Comparison of ENCODE assay signal across 13 mouse cellular contexts in the genomic region with DNA sequence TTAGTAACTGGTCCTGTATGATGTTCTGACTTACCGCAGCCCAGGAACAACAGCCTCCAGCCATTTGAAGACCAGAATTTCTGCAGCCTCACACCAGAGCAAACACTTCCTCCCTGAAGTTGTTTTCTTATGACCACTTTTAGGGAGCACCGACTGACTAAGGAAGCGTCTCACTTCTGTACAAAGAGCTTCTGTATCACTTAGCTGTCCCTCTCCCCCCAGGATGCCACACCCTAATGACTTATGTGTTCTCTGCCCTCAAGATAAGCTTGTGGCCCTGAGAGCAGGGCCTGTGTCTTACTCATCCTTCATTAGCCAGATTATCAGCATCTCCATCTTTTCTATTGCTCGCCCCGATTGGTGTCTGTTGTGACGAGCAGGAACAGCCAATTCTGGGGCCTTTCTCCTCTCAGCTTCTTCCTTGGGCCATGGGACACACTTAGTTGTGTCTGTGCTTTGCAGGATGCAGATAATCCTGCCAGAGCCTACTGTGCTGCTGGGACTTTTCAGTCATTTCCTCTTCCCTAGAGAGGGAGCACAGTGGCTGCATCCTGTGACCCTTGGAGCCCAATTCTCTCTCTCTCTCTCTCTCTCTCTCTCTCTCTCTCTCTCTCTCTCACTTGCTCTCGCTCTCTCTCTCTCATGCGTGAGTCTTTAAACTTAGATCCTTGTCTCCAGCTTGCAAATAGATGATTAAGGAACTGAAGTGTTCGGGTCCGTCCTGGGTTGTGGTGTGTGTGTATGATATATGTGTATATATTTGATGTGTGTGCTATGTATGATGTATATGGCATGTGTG.
DNase-seq lines count a peak whose midpoint lies in the region; ATAC-seq and TF ChIP-seq lines count a peak whose summit lies in the region.
"Had no signal": no experiment of that assay in that cellular context is flagged by ENCODE, and none has a peak within 500 bp of the region (broad histone marks: within the 10 kb centered on the region; RNA-seq: fewer than 3 reads in every experiment).

No protein-coding gene starts in this region.

- no peak for ATAC-seq in hindbrain, embryonic 13.5 days (ENCODE audit: low FRiP score)
- ATAC-seq in liver, embryonic 11.5 days (replicated peaks; ENCODE audit: low FRiP score), result peak; percentile 74
- peak; percentile 51; the same call in 1 of the 2 replicates for ATAC-seq in monocyte, adult 5-6 weeks (replicated peaks; ENCODE audit: insufficient number of reproducible peaks, low FRiP score, low TSS enrichment, poor library complexity, severe bottlenecking)
- ATAC-seq: Patski had no signal

- no peaks in the 10 kb centered on the region for H3K36me3 ChIP-seq in hindbrain, embryonic 10.5 days
- no peaks in the 10 kb centered on the region for H3K36me3 ChIP-seq in hindbrain, embryonic 13.5 days
- H3K36me3 ChIP-seq in liver, embryonic 11.5 days (ENCODE audit: control insufficient read depth, insufficient read depth, low read length), result no peaks in the 10 kb centered on the region
- H3K36me3 ChIP-seq: limb, embryonic 15.5 days; neural tube, embryonic 15.5 days; stomach, embryonic 15.5 days had no signal

- H3K9me3 ChIP-seq in hindbrain, embryonic 10.5 days, result no peaks in the 10 kb centered on the region
- no peaks in the 10 kb centered on the region for H3K9me3 ChIP-seq in hindbrain, embryonic 13.5 days
- no peaks in the 10 kb centered on the region for H3K9me3 ChIP-seq in liver, embryonic 11.5 days (ENCODE audit: control insufficient read depth, low read length)
- H3K9me3 ChIP-seq: limb, embryonic 15.5 days; neural tube, embryonic 15.5 days; stomach, embryonic 15.5 days had no signal

- no peak overlapping the region for H3K4me2 ChIP-seq in hindbrain, embryonic 13.5 days
- no peak overlapping the region for H3K4me2 ChIP-seq in liver, embryonic 11.5 days
- H3K4me2 ChIP-seq: limb, embryonic 15.5 days; neural tube, embryonic 15.5 days; stomach, embryonic 15.5 days had no signal

- 84% methylated on average over 10 of the region's 10 CpGs for WGBS in hindbrain, embryonic 10.5 days
- 84% methylated on average over 10 of the region's 10 CpGs for WGBS in hindbrain, embryonic 13.5 days
- WGBS in bone marrow, adult 2 months, result 48% methylated on average over 10 of the region's 10 CpGs
- 42% methylated on average over 10 of the region's 10 CpGs for WGBS in liver, embryonic 11.5 days

- no peak for TF ChIP-seq POLR2A in bone marrow, adult 2 months (IDR thresholded peaks at IDR 0.05; ENCODE audit: borderline replicate concordance, control insufficient read depth, low read depth, low read length)

- H3K9ac ChIP-seq in hindbrain, embryonic 13.5 days, result no peak overlapping the region
- no peak overlapping the region for H3K9ac ChIP-seq in liver, embryonic 11.5 days (ENCODE audit: low read depth, low read length)
- H3K9ac ChIP-seq: limb, embryonic 15.5 days; neural tube, embryonic 15.5 days; stomach, embryonic 15.5 days had no signal

- TF ChIP-seq CTCF in bone marrow, adult 2 months (IDR thresholded peaks at IDR 0.05; ENCODE audit: control insufficient read depth, insufficient read depth, low read length), result no peak

- H3K27me3 ChIP-seq in hindbrain, embryonic 10.5 days (ENCODE audit: insufficient read depth, poor library complexity, severe bottlenecking), result no peaks in the 10 kb centered on the region
- H3K27me3 ChIP-seq in hindbrain, embryonic 13.5 days, result no peaks in the 10 kb centered on the region
- no peaks in the 10 kb centered on the region for H3K27me3 ChIP-seq in liver, embryonic 11.5 days (replicated peaks; ENCODE audit: control insufficient read depth, insufficient read depth, low read length)
- H3K27me3 ChIP-seq: limb, embryonic 15.5 days; neural tube, embryonic 15.5 days; Patski; stomach, embryonic 15.5 days had no signal

- DNase-seq in hindbrain, embryonic 10.5 days (ENCODE audit: low spot score), result no peak
- no peak for DNase-seq in liver, embryonic 11.5 days (ENCODE audit: low spot score)
- DNase-seq in left cerebral cortex, adult 18-20 months (ENCODE audit: low spot score in 2 of 2), result no peak
- DNase-seq in cerebellum, adult 11-12 months, result no peak
- DNase-seq in kidney, postnatal 25 days, result no peak
- DNase-seq: cerebellum, postnatal 25 days had no signal

- H3K4me1 ChIP-seq in hindbrain, embryonic 10.5 days (replicated peaks), result peaks cover 53% of the 10 kb centered on the region
- peaks cover 41% of the 10 kb centered on the region for H3K4me1 ChIP-seq in hindbrain, embryonic 13.5 days (replicated peaks)
- peaks cover 6% of the 10 kb centered on the region for H3K4me1 ChIP-seq in bone marrow, adult 2 months (ENCODE audit: control insufficient read depth, insufficient read depth, low read length)
- peaks cover 30% of the 10 kb centered on the region for H3K4me1 ChIP-seq in liver, embryonic 11.5 days (replicated peaks; ENCODE audit: control insufficient read depth, insufficient read depth, low read length)

- H3K4me3 ChIP-seq in hindbrain, embryonic 10.5 days, result no peak overlapping the region
- H3K4me3 ChIP-seq in hindbrain, embryonic 13.5 days, result no peak overlapping the region
- no peak overlapping the region for H3K4me3 ChIP-seq in bone marrow, adult 2 months (replicated peaks; ENCODE audit: control insufficient read depth, low read depth, low read length)
- H3K4me3 ChIP-seq in liver, embryonic 11.5 days (ENCODE audit: low read depth, low read length), result no peak overlapping the region
- H3K4me3 ChIP-seq: limb, embryonic 15.5 days; neural tube, embryonic 15.5 days; stomach, embryonic 15.5 days had no signal

- 0 out of 2 replicates have a peak overlapping the region, but pooled peaks have one; percentile 30 for H3K27ac ChIP-seq in hindbrain, embryonic 10.5 days
- no peak overlapping the region for H3K27ac ChIP-seq in hindbrain, embryonic 13.5 days
- peak overlapping the region; percentile 50 for H3K27ac ChIP-seq in bone marrow, adult 2 months (ENCODE audit: control insufficient read depth, insufficient read depth, low read depth, low read length, poor library complexity)
- peak overlapping the region; percentile 32; the same call in 1 of the 2 replicates for H3K27ac ChIP-seq in liver, embryonic 11.5 days (ENCODE audit: low read depth, low read length)
- H3K27ac ChIP-seq: limb, embryonic 15.5 days; neural tube, embryonic 15.5 days; stomach, embryonic 15.5 days had no signal
